Mouse (Mus musculus) ES-Bruce4 (cell line): ENCODE data around the gene Arhgap21. TPM values are rescaled to one million over a fixed set of nuclear protein-coding genes. Genes with fewer than 3 reads are reported as not detected.

Experiments used
- H3K27ac ChIP-seq: 2 replicates; pipeline ENCODE4 v1.5.1; 2012; ENCODE audit warnings: low read length, inconsistent platforms; ENCODE audit not compliant: insufficient read depth
- H3K27me3 ChIP-seq: 2 replicates; pipeline ENCODE4 v1.6.1; 2012; ENCODE audit warnings: mild to moderate bottlenecking, low read length, inconsistent platforms; ENCODE audit not compliant: control insufficient read depth, poor library complexity, insufficient read depth, severe bottlenecking
- H3K36me3 ChIP-seq: 2 replicates; pipeline ENCODE4 v1.6.1; 2012; ENCODE audit warnings: inconsistent platforms, mild to moderate bottlenecking, low read length, moderate library complexity; ENCODE audit not compliant: control insufficient read depth, poor library complexity, insufficient read depth, severe bottlenecking
- H3K4me1 ChIP-seq: one replicate; pipeline ENCODE4 v1.8.1; 2011; ENCODE audit warnings: low read length; ENCODE audit not compliant: control insufficient read depth, insufficient read depth
- H3K4me3 ChIP-seq: 2 replicates; pipeline ENCODE4 v1.5.1; 2011; ENCODE audit warnings: low read depth, mild to moderate bottlenecking, low read length
- H3K9ac ChIP-seq: 2 replicates; pipeline ENCODE4 v1.6.1; 2012; ENCODE audit warnings: low read depth, mild to moderate bottlenecking, inconsistent platforms; ENCODE audit not compliant: poor library complexity, severe bottlenecking
- H3K9me3 ChIP-seq: replicated peaks from 2 replicates; pipeline ENCODE4 v1.6.1; 2012; ENCODE audit warnings: mild to moderate bottlenecking, low read length, inconsistent platforms; ENCODE audit not compliant: control insufficient read depth, poor library complexity, insufficient read depth, severe bottlenecking
- CTCF ChIP-seq: IDR thresholded peaks from one replicate; pipeline ENCODE4 v1.8.1; 2011; ENCODE audit warnings: low read depth, low read length
- EP300 ChIP-seq: IDR thresholded peaks from 2 replicates; pipeline ENCODE4 v1.6.1; 2011; ENCODE audit warnings: low read depth, low read length; ENCODE audit not compliant: insufficient read depth
- POLR2A ChIP-seq: IDR thresholded peaks from one replicate; pipeline ENCODE4 v1.8.1; 2011; ENCODE audit warnings: low read length; ENCODE audit not compliant: insufficient read depth
- polyA plus RNA-seq: library from polyadenylated mRNA; stranded (reverse); fragments of >200 nt; gene quantifications from 2 replicates; pipeline ENCODE4 v1.2.4, GENCODE M21; 2011; ENCODE audit warnings: low read depth; ENCODE audit not compliant: missing spikeins, insufficient read depth, insufficient read length

Arhgap21 gene
- polyA plus RNA-seq, 1 experiment = 154 TPM

- Histone ChIP-seq H3K4me3 (no peak overlapping the region), H3K9me3 (no peaks in the 10 kb centered on the region), H3K27ac (no peak overlapping the region), H3K27me3 (no peaks in the 10 kb centered on the region), H3K9ac (no peak overlapping the region), H3K36me3 (no peaks in the 10 kb centered on the region), H3K4me1 (peaks cover 4% of the 10 kb centered on the region)
- TF ChIP-seq EP300 (no peak), POLR2A (no peak), CTCF (no peak)
These were observed 10.0 kb upstream of the Arhgap21 start for GRCm38 (mm10) chr2:20978726-20979125.

- Histone ChIP-seq H3K27me3 (no peaks in the 10 kb centered on the region), H3K36me3 (no peaks in the 10 kb centered on the region), H3K9me3 (no peaks in the 10 kb centered on the region), H3K4me3 (no peak overlapping the region), H3K4me1 (peaks cover 4% of the 10 kb centered on the region), H3K9ac (no peak overlapping the region), H3K27ac (no peak overlapping the region)
- no peak for TF ChIP-seq EP300
- no peak for TF ChIP-seq CTCF
- no peak for TF ChIP-seq POLR2A
These were observed 8.4 kb upstream of the Arhgap21 start for GRCm38 (mm10) chr2:20977051-20977450.

GRCm38 (mm10) chr2:20973513-20973912 lies 4.8 kb upstream of the Arhgap21 start:
- Histone ChIP-seq H3K27me3 (no peaks in the 10 kb centered on the region), H3K36me3 (no peaks in the 10 kb centered on the region), H3K9ac (no peak overlapping the region), H3K4me3 (no peak overlapping the region), H3K27ac (no peak overlapping the region), H3K9me3 (no peaks in the 10 kb centered on the region), H3K4me1 (no peaks in the 10 kb centered on the region)
- TF ChIP-seq POLR2A = no peak
- TF ChIP-seq CTCF = no peak
- no peak for TF ChIP-seq EP300

GRCm38 (mm10) chr2:20972180-20972579 lies 3.5 kb upstream of the Arhgap21 start:
- Histone ChIP-seq H3K9me3 (no peaks in the 10 kb centered on the region), H3K27ac (no peak overlapping the region), H3K4me3 (no peak overlapping the region), H3K27me3 (no peaks in the 10 kb centered on the region), H3K9ac (no peak overlapping the region), H3K4me1 (no peaks in the 10 kb centered on the region), H3K36me3 (no peaks in the 10 kb centered on the region)
- TF ChIP-seq EP300 (no peak), POLR2A (no peak), CTCF (no peak)

- no peaks in the 10 kb centered on the region for H3K9me3 ChIP-seq
- no peak for TF ChIP-seq POLR2A
- TF ChIP-seq EP300 = no peak
- H3K4me1 ChIP-seq = no peaks in the 10 kb centered on the region
- H3K9ac ChIP-seq = no peak overlapping the region
- H3K36me3 ChIP-seq = no peaks in the 10 kb centered on the region
- H3K27ac ChIP-seq = no peak overlapping the region
- H3K4me3 ChIP-seq = no peak overlapping the region
- H3K27me3 ChIP-seq = no peaks in the 10 kb centered on the region
These were observed 2.9 kb upstream of the Arhgap21 start for GRCm38 (mm10) chr2:20971628-20972027.

- peak overlapping the region; percentile 76 for H3K4me3 ChIP-seq
- no peaks in the 10 kb centered on the region for H3K9me3 ChIP-seq
- H3K27ac ChIP-seq = peak overlapping the region; percentile 63
- H3K9ac ChIP-seq = peak overlapping the region; percentile 95
- no peaks in the 10 kb centered on the region for H3K27me3 ChIP-seq
- peak; percentile 78 for TF ChIP-seq POLR2A
- TF ChIP-seq EP300 = no peak
- H3K36me3 ChIP-seq = no peaks in the 10 kb centered on the region
- H3K4me1 ChIP-seq = no peaks in the 10 kb centered on the region
These were observed 820 bp upstream of the Arhgap21 start for GRCm38 (mm10) chr2:20969201-20970200.
